Comparison of ENCODE assay signal across 1 mouse cellular context in the genomic region with DNA sequence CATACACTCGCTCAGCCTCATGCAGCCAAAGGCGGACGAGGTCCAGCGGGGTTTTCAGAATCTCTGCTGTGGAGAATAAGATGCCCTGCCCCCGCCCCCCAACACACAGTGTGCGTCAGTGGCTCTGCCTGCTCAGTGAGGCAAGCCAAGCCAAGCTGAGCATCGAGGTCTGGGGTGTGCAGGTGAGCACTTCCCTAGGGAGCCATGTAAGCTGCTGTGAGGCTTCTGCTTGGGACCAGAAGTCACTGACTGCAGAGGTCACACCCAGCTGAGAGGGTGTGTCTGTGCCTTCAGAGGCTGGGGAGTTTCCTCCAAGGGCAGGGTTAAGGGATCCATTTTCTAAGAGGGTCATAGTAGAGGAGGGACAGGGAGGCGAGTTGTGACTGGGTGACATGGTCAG.
TF ChIP-seq lines count a peak whose summit lies in the region.

No protein-coding gene starts in this region.

TF ChIP-seq in CH12.LX, 34 proteins besides CTCF, POLR2A, EP300 and RAD21 (continued from another document):
- TF ChIP-seq JUND (conservative IDR thresholded peaks at IDR 0.05; ENCODE audit: low read depth, low read length) (no peak), MEF2A (IDR thresholded peaks at IDR 0.05; ENCODE audit: borderline replicate concordance, low read depth, low read length) (peak; percentile 46; the same call in 1 of the 2 replicates), GABPA (IDR thresholded peaks at IDR 0.05; ENCODE audit: insufficient replicate concordance, low read depth, low read length) (no peak), ETS1 (conservative IDR thresholded peaks at IDR 0.05; ENCODE audit: low read depth, low read length) (peak; percentile 84), UBTF (IDR thresholded peaks at IDR 0.05; ENCODE audit: low read depth, low read length) (no peak), TBP (conservative IDR thresholded peaks at IDR 0.05; ENCODE audit: low read depth, low read length) (no peak), ZKSCAN1 (IDR thresholded peaks at IDR 0.05; ENCODE audit: borderline replicate concordance, low read depth, low read length) (no peak), MAFK (IDR thresholded peaks at IDR 0.05; ENCODE audit: insufficient replicate concordance, low read length) (no peak), MAZ (IDR thresholded peaks at IDR 0.05; ENCODE audit: low read depth, low read length) (0 out of 2 replicates have a peak, but pooled peaks have one; percentile 43), NELFE (IDR thresholded peaks at IDR 0.05; ENCODE audit: low read depth, low read length) (no peak), ZMIZ1 (IDR thresholded peaks at IDR 0.05; ENCODE audit: low read depth, low read length) (no peak), USF2 (conservative IDR thresholded peaks at IDR 0.05; ENCODE audit: low read depth, low read length) (no peak), POLR2AphosphoS2 (IDR thresholded peaks at IDR 0.05; ENCODE audit: low read depth, low read length) (no peak), BHLHE40 (IDR thresholded peaks at IDR 0.05; ENCODE audit: low read depth, low read length) (peak; percentile 74), SIN3A (IDR thresholded peaks at IDR 0.05; ENCODE audit: low read length) (no peak), CHD2 (IDR thresholded peaks at IDR 0.05; ENCODE audit: low read length) (0 out of 2 replicates have a peak, but pooled peaks have one; percentile 39), NRF1 (IDR thresholded peaks at IDR 0.05; ENCODE audit: low read depth, low read length) (no peak), MYC (IDR thresholded peaks at IDR 0.05; ENCODE audit: low read depth, low read length) (no peak), PAX5 (IDR thresholded peaks at IDR 0.05; ENCODE audit: low read length) (no peak), ELF1 (IDR thresholded peaks at IDR 0.05; ENCODE audit: low read depth, low read length) (no peak), CHD1 (IDR thresholded peaks at IDR 0.05; ENCODE audit: low read depth, low read length) (no peak), HCFC1 (IDR thresholded peaks at IDR 0.05; ENCODE audit: low read depth, low read length) (no peak)
